Mouse (Mus musculus): Measurements from ENCODE around the gene Fbxo17.

Fbxo17 gene

GRCm38 (mm10) chr7:28766910-28767309, 50.3 kb downstream of the Fbxo17 start:
- no peak for DNase-seq (ENCODE audit: low spot score)

DNA sequence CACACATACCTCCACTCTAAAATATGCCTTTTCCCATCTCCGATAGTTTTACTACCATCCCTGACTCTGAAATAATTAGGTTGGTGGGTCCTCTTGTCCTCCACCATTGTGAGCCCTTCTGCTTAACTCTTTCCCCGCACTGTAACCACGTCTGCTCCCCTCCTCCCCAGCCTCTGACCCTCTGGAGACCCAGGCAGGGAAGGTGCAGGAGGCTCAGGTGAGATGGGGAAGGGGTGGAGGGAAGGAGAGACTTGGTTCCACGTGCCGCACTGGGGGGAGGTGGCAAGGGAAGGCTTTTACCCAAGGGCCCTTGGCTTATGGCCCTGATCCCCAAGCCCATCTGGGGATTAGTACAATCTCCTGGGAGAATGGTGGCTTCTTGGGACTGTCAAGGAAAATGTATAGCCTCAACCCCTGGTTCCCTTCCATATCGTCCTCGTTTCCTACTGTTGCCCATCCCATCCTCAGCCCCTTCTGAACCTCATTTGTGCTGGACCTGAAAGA, 50.9 kb downstream of the Fbxo17 start, which contains the start of gene Nfkbib:
TSS of gene Nfkbib (minus strand) at position 51 of the 504 bp plus-strand sequence.
- no peak for DNase-seq (ENCODE audit: low spot score)

DNA sequence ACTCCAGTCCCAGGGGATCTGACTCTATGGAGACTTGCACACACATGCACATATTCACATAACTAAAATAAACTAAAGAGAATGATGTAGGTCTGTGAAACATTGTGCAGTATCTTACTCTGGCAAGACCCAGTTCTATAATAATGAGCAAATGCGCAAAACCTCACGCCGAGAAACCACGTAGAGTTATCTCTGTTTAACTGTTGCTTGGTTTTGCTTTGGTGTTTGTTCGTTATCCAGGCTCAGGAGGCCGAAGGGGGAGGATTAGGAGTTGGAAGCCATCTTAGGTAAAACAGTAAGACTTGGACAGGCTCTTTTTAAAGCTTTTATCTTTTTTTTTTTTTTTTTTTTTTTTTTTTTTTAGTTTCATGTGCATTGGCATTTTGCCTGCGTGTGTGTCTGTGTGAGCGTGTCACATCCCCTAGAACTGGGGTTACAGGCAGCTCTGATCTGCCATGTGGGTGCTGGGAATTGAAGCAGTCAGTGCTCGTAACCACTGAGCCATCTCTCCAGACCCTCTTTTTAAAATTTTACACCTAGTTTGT, 52.9 kb downstream of the Fbxo17 start:
- DNase-seq (ENCODE audit: low spot score), result no peak

DNA sequence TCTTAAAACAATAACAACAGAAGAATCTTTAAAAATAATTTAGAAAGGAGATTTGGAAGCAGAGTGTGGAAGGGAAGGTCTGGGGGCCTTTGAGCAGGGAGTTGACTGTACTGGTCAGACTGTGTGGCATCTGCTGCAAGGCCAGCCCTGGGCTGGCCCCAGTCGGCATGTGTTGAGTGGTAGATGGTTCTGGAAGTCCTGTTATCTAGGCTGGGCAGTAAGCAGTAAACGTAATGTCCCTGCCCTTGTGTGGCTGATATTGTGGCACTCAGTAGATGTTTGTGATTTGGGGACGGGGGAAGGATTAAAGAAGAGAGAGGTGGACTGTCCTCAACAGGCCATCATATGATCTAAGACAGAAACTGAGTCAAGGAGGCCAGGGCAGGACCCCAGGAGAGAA, 53.7 kb downstream of the Fbxo17 start:
- no peak for DNase-seq (ENCODE audit: low spot score)

DNA sequence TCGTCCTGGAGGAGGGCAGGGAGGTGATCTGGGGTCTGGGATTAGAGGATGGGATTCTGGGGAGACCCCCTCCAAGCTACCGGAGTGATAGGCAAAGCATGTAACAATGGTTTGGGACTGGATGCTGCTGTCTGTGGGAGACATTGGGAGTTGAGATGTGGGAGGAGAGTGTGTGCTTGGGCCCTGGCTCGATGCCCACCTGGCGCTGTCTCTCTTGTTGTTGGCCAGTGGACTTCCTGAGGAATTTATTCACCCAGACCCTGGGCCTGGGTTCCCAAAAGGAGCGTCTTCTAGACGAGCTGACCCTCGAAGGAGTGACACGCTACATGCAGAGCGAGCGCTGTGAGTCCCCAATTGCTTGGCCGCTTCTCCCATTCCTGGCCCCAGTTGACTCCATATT, 55.3 kb downstream of the Fbxo17 start:
- no peak for DNase-seq (ENCODE audit: low spot score)

- no peak for DNase-seq (ENCODE audit: low spot score)
Measured at GRCm38 (mm10) chr7:28773163-28773562, 56.6 kb downstream of the Fbxo17 start.

- no peak for DNase-seq (ENCODE audit: low spot score)
Measured at GRCm38 (mm10) chr7:28774164-28774563, 57.6 kb downstream of the Fbxo17 start.

GRCm38 (mm10) chr7:28775129-28775528, 58.5 kb downstream of the Fbxo17 start:
- DNase-seq (ENCODE audit: low spot score), result no peak

DNA sequence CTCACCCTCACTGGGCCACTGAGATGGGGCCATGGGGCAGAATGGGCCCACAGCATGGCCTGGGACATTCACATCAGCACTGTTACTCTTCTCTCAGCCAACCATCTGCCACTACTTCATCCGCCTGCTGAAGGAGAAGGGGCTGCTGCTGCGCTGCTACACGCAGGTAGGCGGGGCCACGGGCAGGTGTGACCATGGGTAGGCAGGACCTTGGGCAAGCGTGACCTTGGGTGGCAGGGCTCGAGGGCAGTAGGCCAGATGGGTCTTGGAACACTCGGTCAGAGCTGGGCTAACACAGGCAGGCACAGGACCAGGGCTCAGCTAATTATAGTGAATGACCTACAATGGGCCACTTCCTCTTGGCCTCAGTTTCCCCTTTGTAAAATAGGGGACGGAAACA, 62.2 kb downstream of the Fbxo17 start:
- no peak for DNase-seq (ENCODE audit: low spot score)

DNA sequence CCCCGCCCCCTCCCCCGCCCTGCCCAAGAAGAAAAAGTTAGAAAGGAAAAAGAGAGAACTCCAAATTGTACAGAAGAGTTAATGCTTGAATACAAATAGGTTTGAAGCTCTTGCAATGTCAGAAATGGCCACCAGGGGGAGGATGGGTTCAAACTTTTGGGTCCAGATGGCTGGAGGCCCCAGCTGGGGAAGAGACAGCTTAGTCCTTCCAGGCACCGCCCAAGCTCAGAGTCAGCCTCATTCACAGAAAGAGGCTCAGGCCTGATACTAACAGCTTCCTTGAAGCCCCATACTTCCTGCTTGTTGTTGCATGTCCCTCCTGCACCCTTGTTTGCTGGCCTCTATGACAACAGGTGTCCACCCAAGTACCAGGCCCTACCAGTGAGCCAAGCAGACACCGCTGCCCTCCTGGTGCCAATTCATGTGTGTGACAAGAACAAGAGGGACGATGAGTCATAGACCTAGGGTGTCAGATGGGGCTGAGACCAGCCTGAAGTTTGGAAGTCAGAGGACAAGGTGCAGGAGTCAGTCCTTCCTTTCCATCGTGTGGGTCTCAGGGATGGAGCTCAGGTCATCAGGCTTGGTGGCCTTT, 63.6 kb downstream of the Fbxo17 start:
- DNase-seq (ENCODE audit: low spot score), result peak; percentile 84

DNA sequence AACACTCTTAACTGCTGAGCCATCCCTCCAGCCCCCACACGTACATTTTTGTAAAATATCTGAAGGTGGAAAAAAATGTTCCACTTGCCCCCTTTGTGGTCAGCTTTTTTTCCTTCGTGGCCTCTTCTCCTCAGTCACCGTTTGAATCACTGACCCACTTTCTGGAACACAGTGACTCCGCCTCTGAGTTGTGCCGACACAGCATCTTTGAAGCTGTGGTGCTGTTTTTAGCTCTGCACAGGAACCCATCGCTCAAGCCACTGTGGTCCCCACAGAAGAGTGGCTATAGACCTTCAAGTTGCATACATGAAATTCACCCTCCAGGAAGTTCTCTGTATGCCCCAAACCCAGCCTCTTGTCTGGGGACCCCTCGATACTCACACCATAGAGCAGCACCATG, 64.3 kb downstream of the Fbxo17 start:
- no peak for DNase-seq (ENCODE audit: low spot score)

GRCm38 (mm10) chr7:28781261-28781663, 64.7 kb downstream of the Fbxo17 start:
- peak; percentile 90 for DNase-seq (ENCODE audit: low spot score)

GRCm38 (mm10) chr7:28785161-28785560, 68.6 kb downstream of the Fbxo17 start:
- DNase-seq (ENCODE audit: low spot score), result no peak
